Mouse (Mus musculus): ENCODE results near the gene Lama1. TPM values are rescaled to one million over a fixed set of nuclear protein-coding genes. Genes with fewer than 3 reads are reported as not detected.

Gene Lama1
- polyA plus RNA-seq, 2 experiments = 0.57 to 1.1 TPM

DNA sequence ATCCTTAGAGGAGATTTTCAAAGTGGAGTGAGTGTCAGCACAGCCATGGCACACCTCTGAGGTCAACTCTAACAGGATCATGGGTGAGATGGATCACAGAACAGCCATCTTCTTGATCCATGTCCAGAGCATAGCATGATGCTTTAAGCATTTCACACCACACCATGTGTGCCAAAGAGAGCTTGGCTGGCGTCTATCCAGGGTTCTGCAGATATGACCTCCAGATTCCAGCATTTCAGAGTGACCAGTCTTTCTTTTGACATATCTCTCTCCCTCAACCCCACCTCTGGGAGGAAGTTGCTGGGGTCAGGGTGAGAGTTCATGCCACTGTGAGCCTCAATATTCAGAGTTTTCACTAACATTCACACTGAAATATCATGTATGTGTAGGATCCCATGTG is 18.5 kb upstream of the Lama1 start:
- ATAC-seq (ENCODE audit: insufficient read depth) = no peak
- WGBS (ENCODE audit: insufficient replicate concordance) = 33% methylated on average over 1 of the region's 1 CpGs
- no peak overlapping the region for H3K27ac ChIP-seq
- no peaks in the 10 kb centered on the region for H3K4me1 ChIP-seq (replicated peaks; ENCODE audit: control insufficient read depth in 2 of 2, insufficient read depth in 2 of 2, low read length in 1 of 2)
- no peaks in the 10 kb centered on the region for H3K36me3 ChIP-seq (replicated peaks; ENCODE audit: control insufficient read depth, insufficient read depth, low read depth)
- H3K4me3 ChIP-seq (ENCODE audit: insufficient read depth in 1 of 2, low read depth in 2 of 2, low read length in 2 of 2) = no peak overlapping the region
- no peaks in the 10 kb centered on the region for H3K9me3 ChIP-seq (ENCODE audit: control insufficient read depth, low read length)
- TF ChIP-seq CTCF (IDR thresholded peaks at IDR 0.05; ENCODE audit: low read depth) (no peak), EP300 (IDR thresholded peaks at IDR 0.05; ENCODE audit: low read depth) (no peak)
- no peak for DNase-seq (ENCODE audit: low read depth in 3 of 3, low spot score in 3 of 3)
- H3K27me3 ChIP-seq (ENCODE audit: control insufficient read depth, insufficient read depth, low read length) = no peaks in the 10 kb centered on the region
- H3K4me2 ChIP-seq (ENCODE audit: low read depth) = no peak overlapping the region
- no peak overlapping the region for H3K9ac ChIP-seq (replicated peaks)

DNA sequence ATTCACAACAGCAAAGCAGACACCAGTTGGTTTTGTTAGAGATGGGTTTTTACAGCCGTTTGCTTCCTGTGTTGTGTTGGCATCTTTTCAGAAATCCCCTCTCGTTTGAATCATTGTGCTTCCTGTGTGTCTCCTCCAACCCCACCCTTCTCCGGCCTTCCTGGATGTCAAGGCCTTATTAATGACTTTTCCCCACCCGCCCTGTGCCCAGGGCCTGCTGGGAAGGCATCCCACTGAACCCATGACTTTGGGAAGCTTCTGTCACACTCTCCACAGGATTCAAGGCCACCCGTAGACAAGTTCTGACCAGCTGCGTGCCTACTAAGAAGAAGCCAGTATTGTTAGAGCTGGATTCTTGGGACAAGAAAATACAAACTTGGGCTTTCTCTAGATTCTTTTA is 16.0 kb upstream of the Lama1 start:
- Histone ChIP-seq H3K4me1 (replicated peaks; ENCODE audit: control insufficient read depth in 2 of 2, insufficient read depth in 2 of 2, low read length in 1 of 2) (0 out of 4 replicates have a peak, but pooled peaks cover 0 to 3% of the 10 kb centered on the region in 2 experiments), H3K4me2 (ENCODE audit: low read depth) (no peak overlapping the region), H3K27ac (no peak overlapping the region), H3K4me3 (ENCODE audit: insufficient read depth in 1 of 2, low read depth in 2 of 2, low read length in 2 of 2) (no peak overlapping the region), H3K36me3 (replicated peaks; ENCODE audit: control insufficient read depth, insufficient read depth, low read depth) (no peaks in the 10 kb centered on the region), H3K27me3 (ENCODE audit: control insufficient read depth, insufficient read depth, low read length) (no peaks in the 10 kb centered on the region), H3K9me3 (ENCODE audit: control insufficient read depth, low read length) (no peaks in the 10 kb centered on the region), H3K9ac (replicated peaks) (no peak overlapping the region)
- ATAC-seq (ENCODE audit: insufficient read depth) = no peak
- WGBS (ENCODE audit: insufficient replicate concordance) = 54% methylated on average over 6 of the region's 6 CpGs
- DNase-seq (ENCODE audit: low read depth in 3 of 3, low spot score in 3 of 3) = no peak
- TF ChIP-seq CTCF (IDR thresholded peaks at IDR 0.05; ENCODE audit: low read depth) (no peak), EP300 (IDR thresholded peaks at IDR 0.05; ENCODE audit: low read depth) (no peak)

DNA sequence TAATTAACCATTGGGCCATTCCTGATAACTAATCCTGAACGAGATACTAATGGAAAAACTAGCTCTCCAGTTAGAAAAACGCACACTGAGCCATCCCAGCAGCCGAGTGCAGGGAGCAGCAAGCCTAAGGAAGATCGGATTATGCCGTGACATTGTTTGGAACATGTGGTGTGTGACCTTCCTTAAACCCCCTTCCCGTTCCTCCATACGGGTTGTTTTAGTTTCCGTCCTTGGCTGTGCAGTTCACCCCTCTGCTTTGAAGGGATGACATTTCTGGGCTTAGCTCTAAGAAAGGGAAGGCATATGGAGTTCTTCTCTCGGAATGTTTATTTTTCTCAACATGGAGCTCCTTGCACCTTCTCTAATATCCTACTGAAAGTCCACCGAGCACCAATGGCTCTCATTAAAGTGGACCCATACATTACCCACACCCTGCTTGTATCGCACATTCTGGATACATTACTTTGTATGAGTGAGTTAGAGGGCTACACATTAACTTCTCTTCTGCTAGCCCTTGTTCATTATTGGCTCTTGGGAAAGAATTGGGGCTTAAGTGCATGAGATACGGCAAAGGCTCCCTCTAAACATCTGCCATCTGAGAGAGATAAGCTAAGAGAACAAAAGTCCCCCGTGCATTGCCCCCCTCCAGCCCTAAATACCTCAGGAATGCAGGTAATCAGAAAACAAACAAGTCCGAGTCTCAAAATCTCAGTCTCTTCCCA is 11.9 kb upstream of the Lama1 start:
- DNase-seq (ENCODE audit: low read depth in 3 of 3, low spot score in 3 of 3) (no peak), ATAC-seq (ENCODE audit: insufficient read depth) (no peak)
- H3K4me2 ChIP-seq (ENCODE audit: low read depth) = no peak overlapping the region

DNA sequence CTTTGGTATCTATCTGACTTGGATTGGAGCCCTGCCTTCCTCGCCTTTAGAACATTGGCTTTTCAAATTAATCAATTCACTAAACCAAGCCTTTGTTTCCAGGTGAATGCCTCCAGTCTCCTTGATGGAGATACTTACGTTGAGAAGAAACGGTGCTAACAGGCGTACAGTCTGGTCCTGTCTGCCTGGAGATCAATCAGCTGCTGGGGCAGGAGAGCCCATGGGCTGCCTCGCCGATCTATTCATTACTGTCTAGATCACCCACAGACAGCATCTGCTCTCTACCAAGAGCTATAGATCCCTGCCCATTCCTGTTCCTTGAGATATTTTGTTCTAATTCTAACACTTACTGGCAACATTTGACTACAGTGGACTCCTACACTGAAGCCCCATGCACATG is 9.6 kb upstream of the Lama1 start:
- ATAC-seq (ENCODE audit: insufficient read depth) (no peak), DNase-seq (ENCODE audit: low read depth in 3 of 3, low spot score in 3 of 3) (no peak)
- Histone ChIP-seq H3K27me3 (ENCODE audit: control insufficient read depth, insufficient read depth, low read length) (no peaks in the 10 kb centered on the region), H3K4me3 (ENCODE audit: insufficient read depth in 1 of 2, low read depth in 2 of 2, low read length in 2 of 2) (no peak overlapping the region), H3K9ac (replicated peaks) (no peak overlapping the region), H3K4me1 (replicated peaks; ENCODE audit: control insufficient read depth in 2 of 2, insufficient read depth in 2 of 2, low read length in 1 of 2) (0 out of 4 replicates have a peak, but pooled peaks cover 0 to 3% of the 10 kb centered on the region in 2 experiments), H3K27ac (no peak overlapping the region), H3K36me3 (replicated peaks; ENCODE audit: control insufficient read depth, insufficient read depth, low read depth) (no peaks in the 10 kb centered on the region), H3K4me2 (ENCODE audit: low read depth) (no peak overlapping the region), H3K9me3 (ENCODE audit: control insufficient read depth, low read length) (no peaks in the 10 kb centered on the region)
- TF ChIP-seq EP300 (IDR thresholded peaks at IDR 0.05; ENCODE audit: low read depth) (no peak), CTCF (IDR thresholded peaks at IDR 0.05; ENCODE audit: low read depth) (no peak)
- 64% methylated on average over 6 of the region's 6 CpGs for WGBS (ENCODE audit: insufficient replicate concordance)

More for the DNA sequence above, 11.9 kb upstream of the Lama1 start:
- no peak overlapping the region for H3K9ac ChIP-seq (replicated peaks)
- TF ChIP-seq EP300 (IDR thresholded peaks at IDR 0.05; ENCODE audit: low read depth) (no peak), CTCF (IDR thresholded peaks at IDR 0.05; ENCODE audit: low read depth) (no peak)
- H3K4me1 ChIP-seq (replicated peaks; ENCODE audit: control insufficient read depth in 2 of 2, insufficient read depth in 2 of 2, low read length in 1 of 2) = 0 out of 4 replicates have a peak, but pooled peaks cover 0 to 3% of the 10 kb centered on the region in 2 experiments
- no peaks in the 10 kb centered on the region for H3K9me3 ChIP-seq (ENCODE audit: control insufficient read depth, low read length)
- H3K4me3 ChIP-seq (ENCODE audit: insufficient read depth in 1 of 2, low read depth in 2 of 2, low read length in 2 of 2) = no peak overlapping the region
- no peak overlapping the region for H3K27ac ChIP-seq
- no peaks in the 10 kb centered on the region for H3K27me3 ChIP-seq (ENCODE audit: control insufficient read depth, insufficient read depth, low read length)
- WGBS (ENCODE audit: insufficient replicate concordance) = 50% methylated on average over 14 of the region's 14 CpGs
- no peaks in the 10 kb centered on the region for H3K36me3 ChIP-seq (replicated peaks; ENCODE audit: control insufficient read depth, insufficient read depth, low read depth)

DNA sequence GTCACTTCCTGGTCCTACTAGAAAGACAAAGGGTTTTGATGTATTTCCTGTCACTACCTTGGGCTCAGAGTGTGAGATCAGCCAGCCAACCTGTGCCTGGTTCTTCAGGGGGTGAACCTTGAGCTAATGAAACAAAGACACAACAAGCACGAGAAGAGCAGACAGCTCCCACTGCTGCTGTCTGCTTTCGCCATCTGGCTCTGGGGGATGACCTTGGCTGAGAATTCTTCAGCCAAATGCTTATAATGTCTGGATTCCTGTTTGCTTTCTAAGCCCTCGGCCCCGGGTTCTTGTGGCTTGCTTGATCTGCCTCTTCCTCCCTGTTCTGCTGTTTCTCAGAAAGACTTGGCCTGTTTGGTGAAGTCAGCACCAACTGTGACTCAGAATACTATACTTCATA is 6.4 kb upstream of the Lama1 start:
- Histone ChIP-seq H3K9ac (replicated peaks) (no peak overlapping the region), H3K4me1 (replicated peaks; ENCODE audit: control insufficient read depth in 2 of 2, insufficient read depth in 2 of 2, low read length in 1 of 2) (no peaks in the 10 kb centered on the region), H3K27me3 (ENCODE audit: control insufficient read depth, insufficient read depth, low read length) (no peaks in the 10 kb centered on the region), H3K27ac (no peak overlapping the region), H3K9me3 (ENCODE audit: control insufficient read depth, low read length) (no peaks in the 10 kb centered on the region), H3K36me3 (replicated peaks; ENCODE audit: control insufficient read depth, insufficient read depth, low read depth) (no peaks in the 10 kb centered on the region), H3K4me2 (ENCODE audit: low read depth) (no peak overlapping the region), H3K4me3 (ENCODE audit: insufficient read depth in 1 of 2, low read depth in 2 of 2, low read length in 2 of 2) (no peak overlapping the region)
- no peak for ATAC-seq (ENCODE audit: insufficient read depth)
- WGBS (ENCODE audit: insufficient replicate concordance) = 38% methylated on average over 4 of the region's 4 CpGs
- TF ChIP-seq CTCF (IDR thresholded peaks at IDR 0.05; ENCODE audit: low read depth) = no peak
- DNase-seq (ENCODE audit: low read depth in 3 of 3, low spot score in 3 of 3) = no peak

Measured in liver, embryonic 14.5 days (tissue).